ENCODE assay signal across 19 mouse cellular contexts in the genomic region with DNA sequence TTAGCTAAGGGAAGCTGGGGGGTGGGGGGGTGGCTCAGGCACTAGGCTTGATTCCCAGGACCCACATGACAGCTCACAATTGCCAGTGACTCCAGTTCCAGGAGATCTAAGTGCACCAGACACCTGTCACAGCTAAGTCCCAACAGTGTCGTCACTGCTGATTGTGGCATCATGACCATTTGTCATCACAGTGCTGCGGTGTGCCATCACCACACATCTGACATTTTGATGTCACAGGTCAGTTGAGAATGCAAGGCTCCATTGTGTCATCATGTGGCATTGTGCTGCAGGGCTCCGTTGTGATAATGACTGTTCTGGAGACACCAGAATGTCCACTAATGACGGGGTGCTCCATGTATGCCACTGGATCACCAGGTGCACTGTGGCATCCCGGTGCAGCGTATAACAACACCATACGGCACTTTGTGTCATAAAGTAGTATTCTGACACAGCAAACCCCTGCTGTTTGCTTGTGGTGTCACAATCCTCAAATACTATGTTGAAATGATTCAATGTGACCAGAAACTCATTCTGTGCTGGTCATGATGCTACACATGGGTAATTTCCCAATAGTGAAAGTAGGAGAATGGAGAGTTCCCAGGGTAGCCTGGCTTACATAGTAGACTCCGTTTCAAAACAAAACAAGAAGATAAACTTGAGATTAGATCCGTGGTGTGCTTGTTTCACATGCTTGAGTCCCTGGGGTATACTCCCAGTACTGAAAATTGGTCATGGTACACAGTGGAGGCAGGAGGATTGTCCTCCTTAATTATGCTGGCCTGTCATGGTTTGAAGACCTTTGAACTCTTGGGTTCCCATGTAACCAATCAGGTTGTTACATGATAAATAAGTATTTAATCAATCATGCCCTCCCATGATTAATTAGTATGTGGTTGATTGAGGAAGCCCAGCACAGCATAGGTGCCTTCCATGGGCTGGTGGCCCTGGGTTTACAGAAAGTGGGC. TPM values are rescaled to one million over a fixed set of nuclear protein-coding genes. Genes with fewer than 3 reads are reported as not detected.
A peak's percentile ranks its signal among the peaks of the same experiment; 100 is the strongest.
DNase-seq lines count a peak whose midpoint lies in the region; ATAC-seq and TF ChIP-seq lines count a peak whose summit lies in the region.
"Had no signal": no experiment of that assay in that cellular context is flagged by ENCODE, and none has a peak within 500 bp of the region (broad histone marks: within the 10 kb centered on the region; RNA-seq: fewer than 3 reads in every experiment).

No protein-coding gene starts in this region.

- TF ChIP-seq POLR2A in MEL (IDR thresholded peaks at IDR 0.05; ENCODE audit: control insufficient read depth in 1 of 2, insufficient read depth in 1 of 2, low read depth in 1 of 2, low read length in 2 of 2, poor library complexity in 1 of 2) = no peak

- peaks cover 9% of the 10 kb centered on the region; the same call in 1 of the 2 replicates for H3K36me3 ChIP-seq in limb, embryonic 11.5 days (ENCODE audit: control insufficient read depth, insufficient read depth, low read length)
- H3K36me3 ChIP-seq in limb, embryonic 10.5 days = peaks cover 58% of the 10 kb centered on the region
- peaks cover 0 to 24% of the 10 kb centered on the region in 2 experiments; a peak in 2 of 4 replicates for H3K36me3 ChIP-seq in MEL (ENCODE audit: control insufficient read depth in 1 of 2, insufficient read depth in 2 of 2, low read length in 2 of 2)
- peaks cover 58% of the 10 kb centered on the region for H3K36me3 ChIP-seq in megakaryocyte, embryonic 14.5 days (replicated peaks; ENCODE audit: low read length)

- TF ChIP-seq RAD21 in MEL (IDR thresholded peaks at IDR 0.05; ENCODE audit: low read depth, low read length) = no peak

- no peak for TF ChIP-seq CTCF in MEL (IDR thresholded peaks at IDR 0.05 in 2 of 3, conservative IDR thresholded peaks at IDR 0.05 in 1 of 3; ENCODE audit: control insufficient read depth in 1 of 3, insufficient read depth in 1 of 3, low read depth in 2 of 3, low read length in 3 of 3, poor library complexity in 1 of 3, severe bottlenecking in 1 of 3)

- no peaks in the 10 kb centered on the region for H3K27me3 ChIP-seq in limb, embryonic 11.5 days (ENCODE audit: control insufficient read depth, insufficient read depth, low read length)
- no peaks in the 10 kb centered on the region for H3K27me3 ChIP-seq in limb, embryonic 10.5 days (ENCODE audit: low read depth, poor library complexity, severe bottlenecking)
- no peaks in the 10 kb centered on the region for H3K27me3 ChIP-seq in MEL (ENCODE audit: control insufficient read depth in 1 of 2, insufficient read depth in 2 of 2, low read length in 2 of 2)
- H3K27me3 ChIP-seq in megakaryocyte, embryonic 14.5 days (replicated peaks) = no peaks in the 10 kb centered on the region
- H3K27me3 ChIP-seq: embryonic facial prominence, embryonic 13.5 days; neural tube, embryonic 15.5 days had no signal

- no peak overlapping the region for H3K4me2 ChIP-seq in limb, embryonic 11.5 days (ENCODE audit: low read depth, severe bottlenecking)
- H3K4me2 ChIP-seq: embryonic facial prominence, embryonic 13.5 days; hindbrain, embryonic 14.5 days; neural tube, embryonic 15.5 days had no signal

- no peak overlapping the region for H3K4me3 ChIP-seq in limb, embryonic 11.5 days (ENCODE audit: low read depth, low read length)
- H3K4me3 ChIP-seq in limb, embryonic 10.5 days = no peak overlapping the region
- no peak overlapping the region for H3K4me3 ChIP-seq in MEL (ENCODE audit: control insufficient read depth in 1 of 2, insufficient read depth in 1 of 2, low read depth in 2 of 2, low read length in 2 of 2)
- peak overlapping the region; percentile 57 for H3K4me3 ChIP-seq in megakaryocyte, embryonic 14.5 days (replicated peaks)
- H3K4me3 ChIP-seq: embryonic facial prominence, embryonic 13.5 days; forebrain, embryonic 10.5 days; midbrain, embryonic 10.5 days; neural tube, embryonic 15.5 days had no signal

- no peaks in the 10 kb centered on the region for H3K4me1 ChIP-seq in limb, embryonic 11.5 days (ENCODE audit: control insufficient read depth, insufficient read depth, low read length)
- no peaks in the 10 kb centered on the region for H3K4me1 ChIP-seq in limb, embryonic 10.5 days
- no peaks in the 10 kb centered on the region for H3K4me1 ChIP-seq in MEL (ENCODE audit: control insufficient read depth in 1 of 2, insufficient read depth in 2 of 2, low read length in 2 of 2)
- H3K4me1 ChIP-seq in megakaryocyte, embryonic 14.5 days = peaks cover 5% of the 10 kb centered on the region; the same call in 1 of the 2 replicates
- H3K4me1 ChIP-seq: embryonic facial prominence, embryonic 13.5 days; forebrain, embryonic 10.5 days; midbrain, embryonic 10.5 days; neural tube, embryonic 15.5 days had no signal

- DNase-seq in limb, embryonic 11.5 days (ENCODE audit: low spot score) = no peak
- no peak for DNase-seq in limb, embryonic 10.5 days (ENCODE audit: low spot score)
- DNase-seq in MEL (ENCODE audit: low read depth, low spot score) = no peak
- DNase-seq in fat pad, adult 2 months (ENCODE audit: extremely low read depth, low read depth, low spot score) = peak; percentile 21
- no peak for DNase-seq in cerebellum, postnatal 14 days
- DNase-seq: adrenal gland, postnatal 14 days; cerebellum, adult 8-10 months; gastrocnemius, postnatal 25 days; left cerebral cortex, postnatal 4 days; right cerebral cortex, postnatal 25 days; thymus, postnatal 36 days had no signal

- no peaks in the 10 kb centered on the region for H3K9me3 ChIP-seq in limb, embryonic 11.5 days (ENCODE audit: control insufficient read depth, low read length)
- no peaks in the 10 kb centered on the region for H3K9me3 ChIP-seq in limb, embryonic 10.5 days (replicated peaks)
- no peaks in the 10 kb centered on the region for H3K9me3 ChIP-seq in MEL (replicated peaks; ENCODE audit: insufficient read depth, low read length)
- H3K9me3 ChIP-seq in megakaryocyte, embryonic 14.5 days = no peaks in the 10 kb centered on the region
- H3K9me3 ChIP-seq: embryonic facial prominence, embryonic 13.5 days; forebrain, embryonic 10.5 days; midbrain, embryonic 10.5 days; neural tube, embryonic 15.5 days had no signal

- no peak for TF ChIP-seq EP300 in MEL (IDR thresholded peaks at IDR 0.05; ENCODE audit: low read depth in 1 of 2, low read length in 2 of 2)

- no peak overlapping the region for H3K27ac ChIP-seq in limb, embryonic 11.5 days (replicated peaks; ENCODE audit: low read depth, low read length)
- no peak overlapping the region for H3K27ac ChIP-seq in limb, embryonic 10.5 days
- no peak overlapping the region for H3K27ac ChIP-seq in MEL (ENCODE audit: control insufficient read depth, low read depth, low read length)
- H3K27ac ChIP-seq: embryonic facial prominence, embryonic 13.5 days; forebrain, embryonic 10.5 days; hindbrain, embryonic 14.5 days; midbrain, embryonic 10.5 days; neural tube, embryonic 15.5 days had no signal

- 0 out of 2 replicates have a peak, but pooled peaks have one; percentile 31 for ATAC-seq in limb, embryonic 11.5 days (ENCODE audit: insufficient number of reproducible peaks, low FRiP score, low TSS enrichment, low read depth)
- ATAC-seq in CD4-positive, CD25-positive, alpha-beta regulatory T cell, adult 4 months = no peak
- ATAC-seq: intestine, postnatal 0 days had no signal

- no peak overlapping the region for H3K9ac ChIP-seq in limb, embryonic 11.5 days (ENCODE audit: low read length)
- H3K9ac ChIP-seq in MEL (ENCODE audit: control insufficient read depth, low read depth, low read length, poor library complexity, severe bottlenecking) = no peak overlapping the region
- H3K9ac ChIP-seq: embryonic facial prominence, embryonic 13.5 days; hindbrain, embryonic 14.5 days; neural tube, embryonic 15.5 days had no signal

- 83% methylated on average over 9 of the region's 9 CpGs for WGBS in limb, embryonic 11.5 days
- WGBS in limb, embryonic 10.5 days = 86% methylated on average over 9 of the region's 9 CpGs

- H3K79me2 ChIP-seq in MEL (ENCODE audit: control insufficient read depth, insufficient read depth, low read length, poor library complexity) = no peaks in the 10 kb centered on the region

TF ChIP-seq in MEL, 35 proteins besides CTCF, POLR2A, EP300 and RAD21 (continues in another document):
- TF ChIP-seq SMC3 (IDR thresholded peaks at IDR 0.05; ENCODE audit: low read depth, low read length) (no peak), POLR2AphosphoS5 (IDR thresholded peaks at IDR 0.05; ENCODE audit: borderline replicate concordance, low read depth, low read length) (0 out of 2 replicates have a peak, but pooled peaks have one; percentile 53), TCF12 (IDR thresholded peaks at IDR 0.05; ENCODE audit: low read depth, low read length) (no peak), SIN3A (IDR thresholded peaks at IDR 0.05; ENCODE audit: low read length) (no peak)

RNA-seq across cellular contexts. Expression of gene Nifk, which starts 13.4 kb away (rescaled TPM):
- polyA plus RNA-seq in limb, embryonic 11.5 days (2014; fragmentation: Nextera tagmentation; extraction: Ambion mirVana) = 101 and 118 TPM in 2 replicates
- polyA plus RNA-seq in limb, embryonic 10.5 days (2016; fragmentation: Nextera tagmentation; extraction: Ambion mirVana) = 99.5 and 114 TPM in 2 replicates
- total RNA-seq in MEL (2012; rRNA removed) = 135 and 187 TPM in 2 replicates
- polyA plus RNA-seq in MEL (2012; ENCODE audit: insufficient read depth in 1 of 2, insufficient read length in 2 of 2, low read depth in 1 of 2, low replicate concordance in 2 of 2, missing spikeins in 1 of 2) = 100 to 1,000 TPM; 133 to 316 TPM
- 0.90 and 8.8 TPM in 2 replicates for polyA plus RNA-seq in megakaryocyte, embryonic 14.5 days (2012; ENCODE audit: insufficient read depth, low replicate concordance)
- 10 to 100 TPM; 54.2 to 74.1 TPM for polyA plus RNA-seq in CD4-positive, CD25-positive, alpha-beta regulatory T cell, adult 4 months (2017; shearing (Covaris generic))

RNA-seq across cellular contexts. Expression of gene Tsn, which starts 23.5 kb away (rescaled TPM):
- polyA plus RNA-seq in limb, embryonic 11.5 days (2014; fragmentation: Nextera tagmentation; extraction: Ambion mirVana) = 380 and 400 TPM in 2 replicates
- polyA plus RNA-seq in limb, embryonic 10.5 days (2016; fragmentation: Nextera tagmentation; extraction: Ambion mirVana) = 334 and 339 TPM in 2 replicates
- total RNA-seq in MEL (2012; rRNA removed) = 164 and 167 TPM in 2 replicates
- 100 to 1,000 TPM; 119 to 378 TPM for polyA plus RNA-seq in MEL (2012; ENCODE audit: insufficient read depth in 1 of 2, insufficient read length in 2 of 2, low read depth in 1 of 2, low replicate concordance in 2 of 2, missing spikeins in 1 of 2)
- 2.1 and 3.9 TPM in 2 replicates for polyA plus RNA-seq in megakaryocyte, embryonic 14.5 days (2012; ENCODE audit: insufficient read depth, low replicate concordance)
- polyA plus RNA-seq in CD4-positive, CD25-positive, alpha-beta regulatory T cell, adult 4 months (2017; shearing (Covaris generic)) = 100 to 1,000 TPM; 224 to 236 TPM

RNA-seq across cellular contexts. Expression of gene Clasp1, which starts 53.8 kb away (rescaled TPM):
- polyA plus RNA-seq in limb, embryonic 11.5 days (2014; fragmentation: Nextera tagmentation; extraction: Ambion mirVana) = 68.8 and 79.6 TPM in 2 replicates
- 79.5 and 90.1 TPM in 2 replicates for polyA plus RNA-seq in limb, embryonic 10.5 days (2016; fragmentation: Nextera tagmentation; extraction: Ambion mirVana)
- total RNA-seq in MEL (2012; rRNA removed) = 13.9 and 16.0 TPM in 2 replicates
- 10 to 100 TPM in 1 of 2 experiments, not detected in 1; 21.3 TPM for polyA plus RNA-seq in MEL (2012; ENCODE audit: insufficient read depth in 1 of 2, insufficient read length in 2 of 2, low read depth in 1 of 2, low replicate concordance in 2 of 2, missing spikeins in 1 of 2)
- polyA plus RNA-seq in megakaryocyte, embryonic 14.5 days (2012; ENCODE audit: insufficient read depth, low replicate concordance) = 8.3 and 18.9 TPM in 2 replicates
- 10 to 100 TPM; 43.6 to 64.9 TPM for polyA plus RNA-seq in CD4-positive, CD25-positive, alpha-beta regulatory T cell, adult 4 months (2017; shearing (Covaris generic))

Comparison
In these comparisons a context has a peak if more than half of its experiments do, and no peak if none do; other contexts are left out.
1. RNA of gene Tsn, which starts 23.5 kb away (polyA plus RNA-seq): 380 to 400 TPM in limb, embryonic 11.5 days, 119 to 378 TPM in MEL, 334 to 339 TPM in limb, embryonic 10.5 days and 224 to 236 TPM in CD4-positive, CD25-positive, alpha-beta regulatory T cell, adult 4 months; 2.1 to 3.9 TPM in megakaryocyte, embryonic 14.5 days; every median in the first group is over 10 times any median in the second.